Mouse (Mus musculus) embryonic stem cell, embryonic (primary cell): ENCODE data around the gene Acaa1a.

Source experiments
- CTCF ChIA-PET, 4 experiments: fragments of 300-600 bp in 2 of 4; fragments of 350-600 bp in 2 of 4; sonication (Branson Sonifier 250); formaldehyde crosslinking; loops; one replicate each; lab custom pipeline; 2022; ENCODE audit warnings: inconsistent platforms in 2 of 4; lab: Charles Lee
- POLR2A ChIA-PET, 4 experiments: fragments of 300-600 bp in 2 of 4; fragments of 350-600 bp in 2 of 4; sonication (Branson Sonifier 250); formaldehyde crosslinking; loops; one replicate each; lab custom pipeline; 2022; ENCODE audit warnings: antibody characterized with exemption in 4 of 4, inconsistent platforms in 1 of 4; lab: Charles Lee

Acaa1a gene

DNA sequence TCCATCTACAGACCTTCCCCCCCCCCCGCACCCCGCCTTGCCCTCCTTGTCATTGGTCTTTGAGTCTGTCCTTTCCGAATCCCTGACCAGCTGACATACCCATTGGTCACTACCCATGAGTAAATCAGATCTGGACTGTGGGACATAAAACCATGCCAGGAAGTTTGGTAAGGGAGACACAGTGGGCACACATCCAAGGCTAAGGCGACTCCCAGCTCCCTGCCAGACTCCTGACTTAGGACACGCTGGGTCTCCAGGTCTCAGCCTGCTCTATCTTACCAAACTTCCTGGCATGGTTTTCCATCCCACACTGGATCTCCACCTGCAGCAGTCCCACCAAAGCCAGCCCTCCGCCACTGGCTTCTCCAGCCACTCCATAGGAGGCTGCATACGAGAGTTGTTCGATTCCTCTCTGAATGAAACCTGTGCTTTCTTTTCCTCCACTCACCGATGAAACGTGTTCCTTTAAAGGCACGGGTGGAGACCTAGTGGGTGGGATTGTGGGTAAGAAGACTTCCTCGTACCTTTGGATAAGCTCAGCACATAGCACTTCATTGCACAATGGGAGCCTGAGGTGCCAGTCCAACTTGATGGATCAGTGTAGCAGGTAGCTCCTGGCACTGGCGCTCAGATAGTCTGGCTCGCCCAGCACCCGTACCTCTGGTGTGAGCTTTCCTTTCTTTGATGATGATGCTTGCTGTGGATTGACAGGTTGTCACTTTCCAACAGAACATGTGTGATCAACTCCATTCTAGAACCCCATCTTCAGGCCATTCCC, 9.1 kb upstream of the Acaa1a start:
- ChIA-PET CTCF (interaction anchor here in 2 of 4 experiments (0.7 to 1.4 kb wide), 3 partner anchors 8 to 21 kb away, joined by 3 to 5 read pairs (median 3); partner anchors contain the start of gene Oxsr1 (in 1 of the 2)), POLR2A (interaction anchor here in 3 of 4 experiments (1.0 to 3.1 kb wide), 6 partner anchors 8 to 10 kb away, joined by 3 to 17 read pairs (median 5); partner anchors contain the start of genes Acaa1a (in 2 of the 3), Myd88 (in 2 of the 3) and Oxsr1 (in 2 of the 3))

DNA sequence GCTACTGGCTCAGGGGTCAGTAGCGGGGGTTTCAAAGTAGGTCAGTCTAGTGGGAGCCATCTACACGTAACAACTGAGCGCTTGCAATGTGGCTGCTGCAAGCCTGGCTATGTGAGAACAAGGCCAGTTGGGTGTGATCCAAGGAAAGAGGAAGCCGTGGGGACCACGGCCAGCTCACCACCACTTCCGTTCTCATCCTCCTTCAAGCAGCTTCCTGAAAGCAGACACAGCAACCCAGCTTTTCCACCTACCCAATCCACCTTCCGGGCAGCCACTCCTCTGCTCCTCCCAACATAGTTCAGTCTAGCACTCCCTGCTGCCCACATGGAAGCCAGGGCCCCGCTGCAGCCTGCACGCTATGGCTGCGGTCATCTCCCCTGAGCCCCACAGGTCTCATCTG, 5.2 kb upstream of the Acaa1a start:
- POLR2A ChIA-PET, result interaction anchor here in 3 of 4 experiments (0.6 to 2.1 kb wide), 5 partner anchors 11 to 18 kb away, joined by 3 to 13 read pairs (median 4); no protein-coding TSS in a partner anchor
- CTCF ChIA-PET, result interaction anchor here in 2 of 4 experiments (0.8 to 1.1 kb wide), 2 partner anchors 18 kb away, joined by 3 to 5 read pairs; no protein-coding TSS in a partner anchor

DNA sequence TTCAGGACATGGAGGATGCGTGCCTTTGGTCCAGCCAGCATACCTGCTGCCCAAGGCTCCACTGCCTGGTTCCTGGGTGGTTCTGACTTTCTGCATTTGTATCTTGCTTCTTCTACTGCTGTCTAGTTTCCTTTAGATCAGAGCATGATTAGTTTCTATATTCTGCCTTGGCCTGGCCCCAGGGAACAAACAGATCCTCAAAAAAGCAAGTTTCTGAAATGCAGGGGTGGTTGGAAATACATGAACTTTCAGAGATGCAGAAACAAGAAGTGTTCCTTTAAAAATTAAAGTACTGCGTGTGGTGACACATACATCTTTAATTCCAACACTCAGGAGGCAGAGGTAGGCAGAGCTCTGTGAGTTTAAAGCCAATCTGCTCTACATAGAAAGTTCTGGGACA, 4.6 kb upstream of the Acaa1a start:
- ChIA-PET CTCF (interaction anchor here in 2 of 4 experiments (0.8 to 1.1 kb wide), 2 partner anchors 17 kb away, joined by 3 to 5 read pairs; no protein-coding TSS in a partner anchor), POLR2A (interaction anchor here in 2 of 4 experiments (1.0 to 2.1 kb wide), 3 partner anchors 12 to 14 kb away, joined by 3 to 13 read pairs (median 7); no protein-coding TSS in a partner anchor)

DNA sequence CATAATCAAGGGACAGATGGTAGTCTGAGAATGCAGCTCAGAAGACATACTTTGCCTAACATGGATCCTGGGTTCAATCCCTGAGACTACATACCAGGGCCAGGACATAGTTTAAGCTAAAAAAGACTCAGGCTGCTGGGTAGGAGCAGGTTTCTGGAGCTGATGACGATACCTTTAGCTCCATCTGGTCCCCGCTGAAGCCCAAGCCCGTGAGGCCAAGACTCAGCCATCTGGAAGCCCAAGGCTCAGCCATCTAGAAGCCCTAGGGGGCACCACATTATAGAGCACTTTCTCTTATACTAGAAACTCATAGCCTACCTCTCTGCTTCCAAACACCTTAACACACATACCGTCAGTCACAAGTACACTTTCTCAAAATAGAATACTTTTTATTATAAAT, 3.9 kb upstream of the Acaa1a start:
- ChIA-PET POLR2A (no interaction called here), CTCF (interaction anchor here in 1 of 4 experiments (1.1 kb wide), 1 partner anchor 17 kb away, joined by 5 read pairs; no protein-coding TSS in a partner anchor)

DNA sequence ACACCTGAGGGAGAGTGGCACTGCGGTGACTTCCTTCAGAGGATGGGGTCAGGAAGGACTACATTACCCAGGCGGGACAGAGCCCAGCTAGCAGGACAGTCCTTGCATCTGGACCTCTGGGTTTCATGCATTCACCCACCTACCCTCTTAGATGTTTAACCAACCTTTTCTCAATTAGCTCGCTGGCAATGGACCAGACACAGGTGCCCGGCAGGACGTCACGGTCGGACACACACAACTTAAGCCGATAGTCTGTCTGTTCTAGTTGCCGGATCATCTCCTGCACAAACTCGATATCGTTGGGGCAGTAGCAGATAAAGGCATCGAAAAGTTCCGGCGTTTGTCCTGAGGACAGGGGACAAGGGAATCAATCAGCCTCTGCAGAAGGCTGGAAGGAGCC, 1.6 kb upstream of the Acaa1a start:
- ChIA-PET CTCF (interaction anchor here in 1 of 4 experiments (1.5 kb wide), 1 partner anchor 15 kb away, joined by 4 read pairs; the partner anchor contains the start of gene Oxsr1), POLR2A (interaction anchor here in 3 of 4 experiments (1.0 to 4.2 kb wide), 6 partner anchors 15 to 64 kb away, joined by 3 to 158 read pairs (median 4); partner anchors contain the start of genes Acvr2b (in 1 of the 3) and Oxsr1 (in 1 of the 3))

DNA sequence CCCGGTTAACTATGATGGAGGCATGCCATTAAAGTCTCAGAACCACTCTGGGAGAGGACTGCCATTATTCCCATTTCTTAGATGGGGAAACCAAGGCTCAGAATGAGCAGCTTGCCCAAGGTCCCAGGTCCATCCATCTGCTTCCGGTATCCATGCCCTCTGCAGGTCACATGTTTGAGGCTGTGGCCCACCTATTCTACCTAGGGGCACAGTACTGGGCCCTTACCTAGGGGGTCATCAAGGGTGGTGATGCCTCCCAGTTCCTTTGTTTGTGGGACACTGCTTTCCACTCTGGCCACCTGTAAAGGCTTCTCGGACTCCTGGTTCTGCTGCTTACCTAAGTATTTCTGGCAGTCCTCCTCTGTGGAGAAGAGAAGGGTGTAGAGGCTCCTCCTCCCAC, 1.1 kb upstream of the Acaa1a start:
- CTCF ChIA-PET, result interaction anchor here in 1 of 4 experiments (0.6 kb wide), 1 partner anchor 15 kb away, joined by 3 read pairs; no protein-coding TSS in a partner anchor
- POLR2A ChIA-PET, result interaction anchor here in 3 of 4 experiments (1.2 to 4.2 kb wide), 3 partner anchors 15 to 63 kb away, joined by 3 to 158 read pairs (median 8); partner anchors contain the start of genes Acvr2b (in 1 of the 3) and Oxsr1 (in 1 of the 3)

DNA sequence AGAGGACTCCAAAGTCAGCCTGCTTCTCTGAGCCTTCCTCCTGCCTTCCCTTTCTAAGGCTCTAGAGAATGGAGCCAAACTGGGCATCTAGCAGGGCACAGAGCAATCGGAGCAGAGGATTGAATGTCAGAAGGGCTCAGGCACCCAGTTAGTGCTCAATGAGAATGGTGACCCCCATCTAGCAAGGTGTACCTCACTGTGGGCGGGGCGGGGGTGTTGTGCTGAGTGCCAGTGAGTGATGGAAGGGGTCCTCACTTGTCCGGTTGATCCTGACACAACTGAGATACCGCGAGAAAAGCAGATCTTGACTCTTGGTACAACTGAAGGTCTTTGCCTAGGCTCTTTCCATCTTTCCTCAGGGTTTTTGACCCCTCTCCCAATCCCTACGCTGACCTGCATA, 370 bp upstream of the Acaa1a start:
- ChIA-PET CTCF (interaction anchor here in 2 of 4 experiments (2.8 to 4.6 kb wide), 3 partner anchors 13 to 17 kb away, joined by 15 to 24 read pairs (median 19); partner anchors contain the start of gene Oxsr1 (in 1 of the 2)), POLR2A (interaction anchor here in 3 of 4 experiments (1.3 to 4.2 kb wide), 11 partner anchors 8 to 63 kb away, joined by 3 to 158 read pairs (median 18); partner anchors contain the start of genes Oxsr1 (in 3 of the 3), Acvr2b (in 2 of the 3) and Xylb (in 1 of the 3))

DNA sequence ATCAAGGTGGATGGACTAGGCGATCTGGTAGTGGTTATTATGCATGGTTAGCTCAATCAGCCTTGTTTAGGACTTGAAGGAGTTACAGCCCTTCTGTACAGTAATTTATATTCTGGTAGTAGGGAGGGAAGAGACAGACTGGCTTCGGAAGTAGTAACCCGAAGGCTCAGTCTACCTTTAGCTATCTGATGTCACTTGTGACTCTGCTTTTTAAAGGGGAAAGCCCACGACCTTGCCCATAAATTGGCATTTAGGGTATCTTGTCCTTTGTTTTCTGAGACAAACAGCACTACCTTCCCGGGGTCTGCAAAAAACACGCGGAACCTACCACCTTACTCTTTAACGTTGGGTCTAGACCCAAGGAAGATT, 720 bp downstream of the Acaa1a start:
- CTCF ChIA-PET, result interaction anchor here (0.7 to 4.6 kb wide), 17 partner anchors 9 to 420 kb away, joined by 3 to 24 read pairs (median 3); partner anchors contain the start of genes Oxsr1 (in 2 of the 4) and Acvr2b (in 1 of the 4)
- POLR2A ChIA-PET, result interaction anchor here (0.7 to 4.2 kb wide), 44 partner anchors 9 to 237 kb away, joined by 3 to 158 read pairs (median 6); partner anchors contain the start of genes Oxsr1 (in 4 of the 4), Acvr2b (in 3 of the 4), Acaa1b (in 1 of the 4) and Dlec1 (in 1 of the 4)

DNA sequence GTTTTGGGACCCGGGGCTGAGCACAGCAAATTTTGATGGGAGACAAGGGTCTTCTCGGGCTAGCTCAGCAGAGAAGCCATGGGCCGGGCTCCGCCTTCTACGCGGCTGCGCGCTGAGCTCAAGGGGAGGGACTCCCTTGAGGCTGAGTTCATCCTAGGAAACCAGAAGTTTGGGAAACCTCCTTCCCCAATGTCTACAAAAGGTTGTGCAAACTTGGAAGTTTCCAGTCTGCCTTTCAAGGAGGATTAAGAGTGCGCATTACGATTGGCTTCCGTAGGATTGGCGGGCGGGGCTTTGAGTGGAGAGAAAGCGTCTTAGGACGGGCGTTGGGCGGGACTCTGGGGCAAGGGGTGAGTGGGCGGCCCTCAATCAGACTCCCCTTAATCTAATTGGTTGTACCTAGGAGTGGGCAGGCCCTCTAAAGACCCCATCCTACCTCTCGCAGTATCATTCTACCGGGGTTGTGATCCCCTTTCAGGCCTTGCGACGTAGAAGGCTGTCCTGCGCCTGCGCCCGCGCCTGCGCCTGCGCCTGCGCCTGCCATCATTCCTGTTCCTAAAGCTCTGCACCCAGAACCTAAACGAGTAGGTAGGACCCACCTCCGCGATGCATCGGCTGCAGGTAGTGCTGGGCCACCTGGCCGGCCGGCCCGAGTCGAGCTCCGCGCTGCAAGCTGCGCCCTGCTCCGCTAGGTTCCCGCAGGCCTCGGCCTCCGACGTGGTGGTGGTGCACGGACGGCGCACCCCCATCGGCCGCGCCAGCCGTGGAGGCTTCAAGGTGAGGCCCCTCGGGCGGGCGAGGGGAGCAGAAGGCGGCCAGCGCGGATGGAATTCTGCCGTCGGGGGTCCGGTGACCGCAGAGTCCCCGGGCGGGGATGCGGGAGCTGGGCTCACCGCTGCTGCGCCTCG, 1.7 kb downstream of the Acaa1a start, which contains the start of gene Myd88:
Gene Myd88 (minus strand): TSS at position 503 of the 908 bp plus-strand sequence.
- ChIA-PET POLR2A (interaction anchor here (0.5 to 4.2 kb wide), 54 partner anchors 9 to 248 kb away, joined by 3 to 158 read pairs (median 4); partner anchors contain the start of genes Oxsr1 (in 4 of the 4), Acvr2b (in 3 of the 4), Dlec1 (in 2 of the 4) and Acaa1b (in 1 of the 4)), CTCF (interaction anchor here (0.6 to 4.6 kb wide), 17 partner anchors 10 to 427 kb away, joined by 3 to 24 read pairs (median 4); partner anchors contain the start of genes Acvr2b (in 1 of the 4) and Oxsr1 (in 1 of the 4))

DNA sequence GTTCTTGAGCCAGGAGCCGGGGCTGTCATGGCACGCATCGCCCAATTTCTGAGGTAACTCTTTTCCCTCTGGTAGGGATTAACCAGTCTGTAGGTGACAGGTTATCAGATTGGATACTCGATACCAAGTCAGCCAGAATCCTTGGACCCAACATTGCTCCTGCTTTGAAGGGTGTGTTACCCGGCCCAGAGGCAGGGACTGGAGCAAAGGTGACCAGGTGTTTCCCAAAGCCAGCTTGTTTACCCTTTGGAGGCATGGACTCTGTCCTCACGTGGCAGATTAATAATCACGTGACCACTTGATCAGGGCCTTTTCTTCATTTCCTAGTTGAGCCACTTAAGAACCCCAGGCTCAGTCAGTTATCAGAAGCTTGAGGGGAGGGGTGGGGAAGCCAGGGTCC, 3.3 kb downstream of the Acaa1a start:
- ChIA-PET CTCF (interaction anchor here in 2 of 4 experiments (0.5 to 4.6 kb wide), 2 partner anchors 9 to 10 kb away, joined by 6 to 19 read pairs; no protein-coding TSS in a partner anchor), POLR2A (interaction anchor here in 2 of 4 experiments (0.6 to 1.5 kb wide), 7 partner anchors 9 to 174 kb away, joined by 3 to 5 read pairs (median 4); partner anchors contain the start of gene Acvr2b (in 1 of the 2))

DNA sequence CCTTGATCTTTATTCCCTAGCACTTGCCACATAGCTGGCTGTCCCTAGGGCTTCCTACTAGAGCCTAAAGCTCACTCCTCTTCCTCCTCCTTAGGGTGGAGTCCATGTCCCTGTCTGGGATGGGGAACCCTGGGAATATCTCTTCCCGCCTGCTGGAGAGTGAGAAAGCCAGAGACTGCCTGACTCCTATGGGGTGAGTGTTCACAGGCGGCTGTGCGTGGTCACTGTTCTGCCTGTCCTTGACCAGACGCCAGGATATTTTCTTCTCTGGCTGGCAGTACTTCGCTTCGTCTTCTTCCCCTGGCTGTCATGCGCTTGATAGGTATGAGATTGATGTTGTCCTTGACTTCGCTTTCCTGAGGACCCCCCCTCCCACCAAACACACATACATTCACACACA, 6.9 kb downstream of the Acaa1a start:
- POLR2A ChIA-PET, result interaction anchor here in 2 of 4 experiments (1.2 to 3.3 kb wide), 5 partner anchors 9 to 55 kb away, joined by 3 to 19 read pairs (median 4); partner anchors contain the start of genes Acvr2b (in 1 of the 2) and Oxsr1 (in 1 of the 2)
- CTCF ChIA-PET, result interaction anchor here in 1 of 4 experiments (0.8 to 1.7 kb wide), 2 partner anchors 9 to 84 kb away, joined by 3 read pairs; no protein-coding TSS in a partner anchor

DNA sequence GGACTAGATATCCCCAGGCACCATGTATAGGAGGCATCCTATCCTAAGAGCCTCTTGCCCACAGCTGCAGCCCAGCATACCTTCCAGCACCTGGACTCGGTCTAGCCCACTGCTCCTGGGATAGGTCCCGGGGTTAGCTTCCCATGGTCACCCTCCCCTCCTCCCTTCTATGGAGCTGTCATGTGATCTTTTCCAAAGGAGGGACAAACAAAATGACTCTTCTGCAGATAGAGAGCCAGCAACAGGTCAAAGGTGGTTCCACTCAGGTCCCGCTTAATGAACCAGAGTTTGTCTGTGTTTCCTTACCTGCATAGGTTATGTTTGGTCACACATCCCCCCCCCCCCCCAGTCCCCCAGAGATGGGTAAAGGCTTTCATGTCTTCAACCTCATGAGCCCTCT, 11.1 kb downstream of the Acaa1a start:
- POLR2A ChIA-PET, result interaction anchor here (0.7 to 3.3 kb wide), 8 partner anchors 9 to 431 kb away, joined by 3 to 28 read pairs (median 6); partner anchors contain the start of genes Myd88 (in 2 of the 4), Acaa1a (in 1 of the 4), Acvr2b (in 1 of the 4) and Oxsr1 (in 1 of the 4)
- CTCF ChIA-PET, result interaction anchor here in 2 of 4 experiments (0.7 to 2.1 kb wide), 2 partner anchors 9 to 117 kb away, joined by 7 to 10 read pairs; partner anchors contain the start of gene Myd88 (in 1 of the 2)

DNA sequence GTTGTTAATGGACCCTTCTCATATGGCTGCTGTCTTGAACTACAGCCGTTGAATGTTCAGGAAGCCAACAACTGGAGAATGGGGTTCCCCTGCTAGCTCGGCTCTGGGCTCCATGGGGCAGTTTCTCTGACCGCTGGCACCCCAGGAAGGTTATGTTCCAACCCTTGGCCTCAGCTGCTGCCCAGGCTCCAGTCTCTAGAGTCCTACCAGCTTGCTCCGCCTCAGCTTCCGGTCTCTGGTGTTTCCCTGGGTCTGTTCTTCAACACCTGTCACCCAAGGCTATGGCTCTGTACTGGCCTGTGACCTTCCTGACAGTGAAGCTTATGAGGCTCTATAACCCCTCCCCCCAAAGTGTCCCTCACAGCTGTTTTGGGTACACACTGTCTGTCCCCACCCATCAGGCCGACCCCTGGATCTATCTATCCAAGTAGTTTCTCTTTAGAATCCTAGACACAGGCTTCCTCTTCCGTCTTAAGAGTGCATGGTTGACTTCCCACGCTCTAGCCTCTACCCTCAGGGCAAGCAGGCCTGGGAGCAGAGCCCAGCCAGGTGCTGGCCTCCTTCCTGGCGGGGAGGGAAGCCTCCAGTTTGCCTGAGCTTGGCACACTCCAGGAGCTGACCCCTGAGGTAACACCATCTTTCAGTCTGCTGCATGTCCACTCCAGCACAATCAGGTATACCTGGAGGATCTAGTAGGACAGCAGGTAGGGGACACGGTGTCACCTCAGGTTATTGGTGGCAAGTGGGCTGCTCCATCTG, 11.7 kb downstream of the Acaa1a start:
- ChIA-PET CTCF (interaction anchor here (0.6 to 2.1 kb wide), 21 partner anchors 10 to 540 kb away, joined by 3 to 24 read pairs (median 5); partner anchors contain the start of genes Myd88 (in 3 of the 4), Acaa1a (in 1 of the 4) and Acvr2b (in 1 of the 4)), POLR2A (interaction anchor here (0.7 to 3.3 kb wide), 13 partner anchors 8 to 430 kb away, joined by 3 to 28 read pairs (median 5); partner anchors contain the start of genes Myd88 (in 3 of the 4), Acaa1a (in 2 of the 4), Acvr2b (in 1 of the 4) and Oxsr1 (in 1 of the 4))

DNA sequence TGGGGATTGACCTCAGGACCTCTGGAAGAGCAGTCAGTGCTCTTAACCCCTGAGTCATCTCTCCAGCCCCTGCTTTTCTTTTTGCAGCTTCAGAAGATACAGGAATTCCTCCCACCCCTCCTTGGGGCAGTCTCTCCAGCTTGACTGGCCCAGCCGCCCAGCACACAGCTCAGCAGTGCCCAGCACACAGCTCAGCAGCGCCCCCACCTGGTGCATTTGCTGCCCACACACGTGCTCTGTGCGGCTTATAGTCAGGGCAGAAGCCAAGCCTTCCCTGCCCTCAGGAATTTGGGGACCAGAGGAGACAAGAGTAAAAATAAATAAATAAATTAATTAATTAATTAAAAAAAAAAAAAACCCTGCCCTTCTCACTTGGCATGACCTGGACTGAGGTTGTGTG, 12.6 kb downstream of the Acaa1a start:
- ChIA-PET POLR2A (interaction anchor here (0.6 to 3.3 kb wide), 25 partner anchors 9 to 427 kb away, joined by 3 to 28 read pairs (median 4); partner anchors contain the start of genes Myd88 (in 4 of the 4), Acaa1a (in 2 of the 4), Acvr2b (in 2 of the 4) and Oxsr1 (in 1 of the 4)), CTCF (interaction anchor here (0.5 to 2.1 kb wide), 79 partner anchors 9 to 914 kb away, joined by 3 to 24 read pairs (median 4); partner anchors contain the start of genes Myd88 (in 4 of the 4), Acaa1a (in 2 of the 4), Acaa1b (in 1 of the 4) and Acvr2b (in 1 of the 4))

DNA sequence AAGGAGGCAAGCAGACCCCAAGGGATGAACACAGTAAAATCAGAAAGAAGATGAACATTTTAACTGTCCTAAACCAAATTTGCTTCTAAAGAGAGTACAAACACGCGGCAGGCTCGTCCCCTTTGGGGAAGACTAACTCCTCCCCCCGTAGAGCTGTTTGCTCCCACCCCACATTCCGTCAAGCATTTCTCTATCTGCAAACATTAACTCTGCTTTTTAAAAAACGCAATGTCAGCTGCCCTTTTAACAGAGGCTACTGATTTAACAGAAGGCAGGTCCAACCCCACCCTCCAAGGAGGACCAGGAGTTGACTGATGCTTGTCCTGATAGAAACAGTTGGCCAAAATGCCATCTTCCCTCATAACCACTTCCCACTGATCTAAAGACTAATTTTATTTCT, 14.4 kb downstream of the Acaa1a start:
- ChIA-PET POLR2A (interaction anchor here in 2 of 4 experiments (0.5 to 1.3 kb wide), 2 partner anchors 10 to 41 kb away, joined by 3 to 5 read pairs; no protein-coding TSS in a partner anchor), CTCF (no interaction called here)
